Mouse (Mus musculus): ENCODE data around the gene Cpt1a.

DNA sequence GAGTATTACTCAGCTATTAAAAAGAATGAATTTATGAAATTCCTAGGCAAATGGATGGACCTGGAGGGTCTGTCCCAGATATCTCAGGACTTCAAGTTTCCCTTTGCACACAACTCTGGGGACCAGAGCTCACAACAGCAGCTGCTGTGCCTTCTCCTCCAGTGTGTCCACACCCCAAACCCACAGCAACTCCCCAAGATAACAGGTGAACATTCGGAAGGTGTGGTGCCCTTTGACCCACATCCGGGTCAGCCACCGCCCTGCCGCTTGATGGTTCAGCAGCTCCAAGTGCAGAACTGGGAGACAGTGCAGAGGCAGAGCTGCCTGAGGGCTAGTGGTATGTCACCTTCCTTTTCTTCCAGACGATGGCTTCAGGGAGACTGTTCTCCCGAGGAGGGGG, 26.9 kb upstream of the Cpt1a start:
- TF ChIP-seq POLR2A (IDR thresholded peaks at IDR 0.05; ENCODE audit: control insufficient read depth, extremely low read depth, insufficient read depth, low read length, poor library complexity) (no peak), CTCF (IDR thresholded peaks at IDR 0.05; ENCODE audit: borderline replicate concordance, control insufficient read depth, extremely low read depth, insufficient read depth, low read length, poor library complexity) (no peak)
